Mouse (Mus musculus) MEL (cell line): ENCODE results near the gene Hpcal1.

Experiments
- CTCF ChIP-seq, 3 experiments: IDR thresholded peaks in 2 of 3; conservative IDR thresholded peaks in 1 of 3; 2 replicates each; pipeline ENCODE4 v1.5.1; 2011 to 2012; ENCODE audit warnings: low read length in 3 of 3, low read depth in 2 of 3, mild to moderate bottlenecking in 2 of 3, improper control_type of control experiment in 1 of 3, inconsistent platforms in 1 of 3, mixed read lengths in 1 of 3, moderate library complexity in 1 of 3; ENCODE audit not compliant: control insufficient read depth in 1 of 3, insufficient read depth in 1 of 3, poor library complexity in 1 of 3, severe bottlenecking in 1 of 3
- E2F4 ChIP-seq: IDR thresholded peaks from 2 replicates; pipeline ENCODE4 v1.6.1; 2011; ENCODE audit warnings: low read depth, low read length, improper control_type of control experiment, borderline replicate concordance
- GABPA ChIP-seq: IDR thresholded peaks from 2 replicates; pipeline ENCODE4 v1.6.1; 2012; ENCODE audit warnings: low read depth, mild to moderate bottlenecking, inconsistent platforms, low read length, improper control_type of control experiment, moderate library complexity
- GATA1 ChIP-seq: IDR thresholded peaks from 2 replicates; pipeline ENCODE4 v1.6.1; 2011; ENCODE audit warnings: low read depth, low read length, improper control_type of control experiment
- MAFK ChIP-seq: IDR thresholded peaks from 2 replicates; pipeline ENCODE4 v1.6.1; 2011; ENCODE audit warnings: low read depth, mild to moderate bottlenecking, low read length, improper control_type of control experiment, borderline replicate concordance
- POLR2A ChIP-seq, 2 experiments: IDR thresholded peaks; 2 replicates each; pipeline ENCODE4 v1.6.1; 2011 to 2012; ENCODE audit warnings: low read length in 2 of 2, mild to moderate bottlenecking in 2 of 2, control low read depth in 1 of 2, improper control_type of control experiment in 1 of 2, low read depth in 1 of 2, moderate library complexity in 1 of 2; ENCODE audit not compliant: control insufficient read depth in 1 of 2, insufficient read depth in 1 of 2, poor library complexity in 1 of 2
- RAD21 ChIP-seq: IDR thresholded peaks from 2 replicates; pipeline ENCODE4 v1.6.1; 2011; ENCODE audit warnings: mild to moderate bottlenecking, low read depth, low read length, improper control_type of control experiment
- SIN3A ChIP-seq: IDR thresholded peaks from 2 replicates; pipeline ENCODE4 v1.6.1; 2012; ENCODE audit warnings: low read length, improper control_type of control experiment, inconsistent platforms
- TCF12 ChIP-seq: IDR thresholded peaks from 2 replicates; pipeline ENCODE4 v1.6.1; 2014; ENCODE audit warnings: low read depth, mild to moderate bottlenecking, inconsistent platforms, low read length, improper control_type of control experiment, moderate library complexity

GRCm38 (mm10) chr12:17698934-17699333, 8.3 kb downstream of the Hpcal1 start:
- TF ChIP-seq RAD21 (no peak), SIN3A (no peak), GABPA (no peak), POLR2A (IDR thresholded peaks at IDR 0.05; ENCODE audit: control insufficient read depth in 1 of 2, insufficient read depth in 1 of 2, low read depth in 1 of 2, low read length in 2 of 2, poor library complexity in 1 of 2) (no peak), GATA1 (no peak), MAFK (no peak), CTCF (IDR thresholded peaks at IDR 0.05 in 2 of 3, conservative IDR thresholded peaks at IDR 0.05 in 1 of 3; ENCODE audit: control insufficient read depth in 1 of 3, insufficient read depth in 1 of 3, low read depth in 2 of 3, low read length in 3 of 3, poor library complexity in 1 of 3, severe bottlenecking in 1 of 3) (no peak), TCF12 (no peak), E2F4 (no peak)
